Mouse (Mus musculus): ENCODE measurements around the gene Kcnip1. TPM values are rescaled to one million over a fixed set of nuclear protein-coding genes. Genes with fewer than 3 reads are reported as not detected.

Gene Kcnip1
- polyA plus RNA-seq, 1 experiment from 2014 or later, result 0.27 TPM

DNA sequence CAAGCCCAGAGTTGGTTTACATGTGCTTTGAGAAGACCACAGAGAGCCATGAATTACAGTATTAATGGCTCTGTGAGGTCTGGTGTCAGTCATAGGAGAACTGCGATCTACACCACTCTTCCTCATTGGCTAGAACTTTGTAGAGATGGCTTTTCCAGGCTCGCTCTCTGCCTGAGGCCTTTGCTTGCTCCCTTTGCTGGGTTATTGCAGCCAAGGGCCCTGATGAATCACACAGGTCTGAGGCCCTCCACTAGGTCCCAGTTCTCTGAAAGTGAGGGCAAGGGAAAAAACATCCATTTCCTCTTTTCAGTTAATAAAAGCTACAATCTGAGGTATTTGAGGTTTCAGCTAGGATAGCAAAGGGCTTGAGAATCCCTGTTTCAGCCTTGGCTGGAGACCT is 329.4 kb downstream of the Kcnip1 start:
- Histone ChIP-seq H3K4me1 (ENCODE audit: insufficient read depth, low read depth, low read length) (no peaks in the 10 kb centered on the region), H3K9ac (replicated peaks; ENCODE audit: low read depth) (no peak overlapping the region), H3K4me2 (replicated peaks; ENCODE audit: low read depth, low read length) (no peak overlapping the region), H3K9me3 (ENCODE audit: low read length) (no peaks in the 10 kb centered on the region), H3K27ac (ENCODE audit: low read length) (no peak overlapping the region), H3K36me3 (ENCODE audit: insufficient read depth, low read length) (no peaks in the 10 kb centered on the region), H3K4me3 (ENCODE audit: low read depth, low read length) (no peak overlapping the region), H3K27me3 (replicated peaks; ENCODE audit: insufficient read depth, low read length) (no peaks in the 10 kb centered on the region)
- no peak for TF ChIP-seq EP300 (IDR thresholded peaks at IDR 0.05)
- no peak for TF ChIP-seq CTCF (IDR thresholded peaks at IDR 0.05)
- WGBS, result 79% methylated on average over 2 of the region's 2 CpGs
- ATAC-seq (no peak), DNase-seq (ENCODE audit: low spot score) (no peak)

DNA sequence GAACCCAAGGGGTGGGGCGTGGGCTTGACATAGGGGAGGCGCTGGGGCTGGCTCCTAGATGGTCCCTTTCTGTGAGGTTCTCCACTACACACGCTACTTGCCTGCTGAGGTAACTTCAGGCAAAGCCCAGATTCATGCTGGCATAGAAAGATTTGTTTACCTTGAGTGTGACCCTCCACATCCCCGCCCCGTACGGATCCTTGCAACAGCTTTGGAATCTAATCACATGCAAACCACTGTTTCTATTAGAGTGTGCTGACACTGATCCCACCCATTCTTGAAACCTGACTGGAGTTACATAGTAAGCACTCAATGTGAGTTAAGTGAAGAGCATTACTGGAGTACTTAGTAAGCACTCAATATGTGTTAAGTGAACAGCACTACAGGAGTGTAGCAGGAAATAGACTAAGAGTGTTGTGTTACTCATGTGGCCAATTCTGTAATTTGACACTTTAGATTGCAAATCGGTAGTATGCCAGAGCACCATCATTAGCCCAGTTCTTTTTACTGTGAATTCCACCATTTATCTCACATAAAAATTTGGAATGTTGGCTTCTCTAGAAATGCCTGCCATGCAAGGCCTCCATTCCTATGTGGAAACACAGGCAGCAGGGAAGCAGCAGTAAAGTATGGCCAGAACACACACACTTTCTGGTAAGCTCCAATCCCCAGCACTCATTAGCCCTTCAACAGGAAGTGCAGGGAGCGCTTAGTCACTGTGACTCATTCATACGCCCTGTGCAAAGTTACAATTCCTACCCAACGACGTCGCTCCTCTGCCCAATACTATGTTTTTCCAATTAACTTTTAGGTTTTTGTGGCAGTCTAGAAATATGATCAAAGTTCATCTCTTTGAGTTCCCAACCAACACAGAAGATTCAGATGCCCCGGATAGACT is 332.7 kb downstream of the Kcnip1 start:
- no peaks in the 10 kb centered on the region for H3K36me3 ChIP-seq (ENCODE audit: insufficient read depth, low read length)
- no peak overlapping the region for H3K9ac ChIP-seq (replicated peaks; ENCODE audit: low read depth)
- H3K9me3 ChIP-seq (ENCODE audit: low read length), result no peaks in the 10 kb centered on the region
- H3K4me1 ChIP-seq (ENCODE audit: insufficient read depth, low read depth, low read length), result no peaks in the 10 kb centered on the region
- H3K27ac ChIP-seq (ENCODE audit: low read length), result no peak overlapping the region
- no peak overlapping the region for H3K4me2 ChIP-seq (replicated peaks; ENCODE audit: low read depth, low read length)
- no peaks in the 10 kb centered on the region for H3K27me3 ChIP-seq (replicated peaks; ENCODE audit: insufficient read depth, low read length)
- peak; percentile 83 for ATAC-seq
- WGBS, result 52% methylated on average over 13 of the region's 13 CpGs
- H3K4me3 ChIP-seq (ENCODE audit: low read depth, low read length), result no peak overlapping the region
- DNase-seq (ENCODE audit: low spot score), result peak; percentile 77
- TF ChIP-seq CTCF (IDR thresholded peaks at IDR 0.05) (no peak), EP300 (IDR thresholded peaks at IDR 0.05) (peak; percentile 86)

DNA sequence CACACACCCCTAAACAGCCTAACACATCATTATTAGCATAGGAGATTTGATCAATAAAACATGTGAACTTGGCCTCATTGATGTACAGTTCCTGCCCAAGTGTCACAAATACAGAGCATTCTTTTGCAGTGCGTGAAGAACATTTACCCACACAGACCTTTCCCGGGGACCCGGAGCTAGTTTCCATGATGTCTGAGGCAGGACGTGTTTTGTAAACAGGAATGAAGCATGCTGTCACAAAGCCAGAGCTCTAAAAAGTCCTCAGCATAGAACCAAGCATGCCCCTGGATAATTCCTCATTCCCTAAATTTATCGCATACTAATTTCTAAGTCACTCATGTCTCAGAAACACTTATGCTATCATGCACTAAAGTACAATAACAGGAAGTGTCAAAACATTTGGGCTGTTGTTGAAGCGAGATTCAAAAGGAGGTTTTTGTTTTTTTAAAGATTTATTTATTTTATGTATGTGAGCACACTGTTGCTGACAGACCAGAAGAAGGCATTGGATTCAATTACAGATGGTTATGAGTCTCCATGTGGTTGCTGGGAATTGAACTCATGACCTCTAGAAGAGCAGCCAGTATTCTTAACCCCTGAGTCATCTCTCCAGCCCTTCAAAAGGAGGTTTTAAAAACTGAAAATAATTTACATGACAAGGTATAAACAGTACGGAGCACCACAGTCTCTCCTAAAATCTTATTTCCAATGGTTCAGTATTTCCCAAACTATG is 336.9 kb downstream of the Kcnip1 start:
- no peak overlapping the region for H3K27ac ChIP-seq (ENCODE audit: low read length)
- no peaks in the 10 kb centered on the region for H3K27me3 ChIP-seq (replicated peaks; ENCODE audit: insufficient read depth, low read length)
- peak; percentile 71 for ATAC-seq
- H3K36me3 ChIP-seq (ENCODE audit: insufficient read depth, low read length), result no peaks in the 10 kb centered on the region
- no peak overlapping the region for H3K9ac ChIP-seq (replicated peaks; ENCODE audit: low read depth)
- TF ChIP-seq CTCF (IDR thresholded peaks at IDR 0.05), result no peak
- peak; percentile 55 for TF ChIP-seq EP300 (IDR thresholded peaks at IDR 0.05)
- H3K4me3 ChIP-seq (ENCODE audit: low read depth, low read length), result no peak overlapping the region
- H3K4me1 ChIP-seq (ENCODE audit: insufficient read depth, low read depth, low read length), result no peaks in the 10 kb centered on the region
- no peaks in the 10 kb centered on the region for H3K9me3 ChIP-seq (ENCODE audit: low read length)
- no peak overlapping the region for H3K4me2 ChIP-seq (replicated peaks; ENCODE audit: low read depth, low read length)
- DNase-seq (ENCODE audit: low spot score), result peak; percentile 70
- 38% methylated on average over 7 of the region's 7 CpGs for WGBS

DNA sequence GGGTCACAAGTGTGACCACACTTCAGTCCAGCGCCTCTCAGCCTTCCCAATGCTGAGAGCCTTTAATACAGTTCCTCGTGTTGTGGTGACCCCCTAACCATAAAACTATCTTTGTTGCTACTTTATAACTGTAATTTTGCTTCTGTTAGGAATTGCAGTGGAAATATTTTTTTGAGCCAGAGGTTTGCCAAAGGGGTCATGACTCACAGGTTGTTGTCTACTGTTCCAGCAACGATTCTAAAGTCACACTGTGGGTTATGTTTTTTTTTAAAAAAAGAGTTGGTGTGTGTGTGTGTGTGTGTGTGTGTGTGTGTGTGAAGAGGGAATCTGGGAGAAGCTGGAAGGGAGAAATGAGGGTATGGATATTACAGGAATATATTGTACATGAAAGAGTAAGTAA is 337.7 kb downstream of the Kcnip1 start:
- DNase-seq (ENCODE audit: low spot score) (no peak), ATAC-seq (no peak)
- Histone ChIP-seq H3K4me1 (ENCODE audit: insufficient read depth, low read depth, low read length) (no peaks in the 10 kb centered on the region), H3K27ac (ENCODE audit: low read length) (no peak overlapping the region), H3K9ac (replicated peaks; ENCODE audit: low read depth) (no peak overlapping the region), H3K4me3 (ENCODE audit: low read depth, low read length) (no peak overlapping the region), H3K36me3 (ENCODE audit: insufficient read depth, low read length) (no peaks in the 10 kb centered on the region), H3K9me3 (ENCODE audit: low read length) (no peaks in the 10 kb centered on the region), H3K27me3 (replicated peaks; ENCODE audit: insufficient read depth, low read length) (no peaks in the 10 kb centered on the region), H3K4me2 (replicated peaks; ENCODE audit: low read depth, low read length) (no peak overlapping the region)
- TF ChIP-seq CTCF (IDR thresholded peaks at IDR 0.05) (no peak), EP300 (IDR thresholded peaks at IDR 0.05) (no peak)
- 52% methylated on average over 3 of the region's 3 CpGs for WGBS

DNA sequence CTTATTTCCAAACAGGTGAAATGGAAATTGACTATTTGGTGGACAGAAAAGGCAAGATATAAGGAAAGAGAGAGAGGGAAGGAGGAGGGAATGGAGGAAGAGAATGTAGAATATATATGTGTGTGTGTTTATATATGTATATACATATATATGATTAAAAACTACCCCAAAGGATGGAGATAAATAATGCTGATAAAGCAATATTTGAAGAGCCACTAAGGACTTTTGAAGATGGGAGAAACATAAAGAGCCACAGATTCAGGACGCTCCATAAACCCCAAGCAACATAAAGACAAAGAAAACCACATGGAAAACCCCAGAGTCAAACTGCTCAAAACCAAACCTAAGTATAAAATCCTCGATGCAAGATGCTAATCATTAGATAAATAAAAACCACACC is 338.5 kb downstream of the Kcnip1 start:
- Histone ChIP-seq H3K9ac (replicated peaks; ENCODE audit: low read depth) (no peak overlapping the region), H3K4me3 (ENCODE audit: low read depth, low read length) (no peak overlapping the region), H3K36me3 (ENCODE audit: insufficient read depth, low read length) (no peaks in the 10 kb centered on the region), H3K4me2 (replicated peaks; ENCODE audit: low read depth, low read length) (no peak overlapping the region), H3K27me3 (replicated peaks; ENCODE audit: insufficient read depth, low read length) (no peaks in the 10 kb centered on the region), H3K27ac (ENCODE audit: low read length) (no peak overlapping the region), H3K9me3 (ENCODE audit: low read length) (no peaks in the 10 kb centered on the region), H3K4me1 (ENCODE audit: insufficient read depth, low read depth, low read length) (no peaks in the 10 kb centered on the region)
- DNase-seq (ENCODE audit: low spot score) (no peak), ATAC-seq (no peak)
- TF ChIP-seq EP300 (IDR thresholded peaks at IDR 0.05), result no peak
- no peak for TF ChIP-seq CTCF (IDR thresholded peaks at IDR 0.05)
- 76% methylated on average over 2 of the region's 2 CpGs for WGBS

DNA sequence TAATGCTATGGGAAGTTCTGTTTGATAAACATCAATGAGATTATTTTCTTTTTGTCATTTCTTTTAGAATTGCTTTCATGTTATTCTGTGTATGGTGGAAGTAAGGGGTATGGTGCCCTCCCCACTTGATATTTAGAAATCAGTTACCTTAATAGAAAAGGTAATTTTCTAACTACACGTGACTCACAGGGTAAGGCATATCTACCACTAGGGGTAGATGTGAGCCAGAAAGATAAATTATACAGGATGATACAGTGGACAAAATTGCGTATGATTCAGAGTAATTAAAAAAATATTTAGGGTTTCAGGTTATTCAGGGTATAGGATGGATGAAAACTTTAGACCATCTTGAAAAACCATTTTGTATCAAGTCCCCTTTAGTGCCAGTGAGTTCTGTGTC is 343.6 kb downstream of the Kcnip1 start:
- ATAC-seq (no peak), DNase-seq (ENCODE audit: low spot score) (no peak)
- Histone ChIP-seq H3K4me1 (ENCODE audit: insufficient read depth, low read depth, low read length) (no peaks in the 10 kb centered on the region), H3K9me3 (ENCODE audit: low read length) (no peaks in the 10 kb centered on the region), H3K4me2 (replicated peaks; ENCODE audit: low read depth, low read length) (no peak overlapping the region), H3K4me3 (ENCODE audit: low read depth, low read length) (no peak overlapping the region), H3K9ac (replicated peaks; ENCODE audit: low read depth) (no peak overlapping the region), H3K27ac (ENCODE audit: low read length) (no peak overlapping the region), H3K27me3 (replicated peaks; ENCODE audit: insufficient read depth, low read length) (no peaks in the 10 kb centered on the region), H3K36me3 (ENCODE audit: insufficient read depth, low read length) (no peaks in the 10 kb centered on the region)
- 73% methylated on average over 2 of the region's 2 CpGs for WGBS
- TF ChIP-seq CTCF (IDR thresholded peaks at IDR 0.05), result peak; percentile 21
- TF ChIP-seq EP300 (IDR thresholded peaks at IDR 0.05), result no peak

All from lung, postnatal 0 days (tissue).